ENCODE assay signal across 17 mouse cellular contexts in the genomic region with DNA sequence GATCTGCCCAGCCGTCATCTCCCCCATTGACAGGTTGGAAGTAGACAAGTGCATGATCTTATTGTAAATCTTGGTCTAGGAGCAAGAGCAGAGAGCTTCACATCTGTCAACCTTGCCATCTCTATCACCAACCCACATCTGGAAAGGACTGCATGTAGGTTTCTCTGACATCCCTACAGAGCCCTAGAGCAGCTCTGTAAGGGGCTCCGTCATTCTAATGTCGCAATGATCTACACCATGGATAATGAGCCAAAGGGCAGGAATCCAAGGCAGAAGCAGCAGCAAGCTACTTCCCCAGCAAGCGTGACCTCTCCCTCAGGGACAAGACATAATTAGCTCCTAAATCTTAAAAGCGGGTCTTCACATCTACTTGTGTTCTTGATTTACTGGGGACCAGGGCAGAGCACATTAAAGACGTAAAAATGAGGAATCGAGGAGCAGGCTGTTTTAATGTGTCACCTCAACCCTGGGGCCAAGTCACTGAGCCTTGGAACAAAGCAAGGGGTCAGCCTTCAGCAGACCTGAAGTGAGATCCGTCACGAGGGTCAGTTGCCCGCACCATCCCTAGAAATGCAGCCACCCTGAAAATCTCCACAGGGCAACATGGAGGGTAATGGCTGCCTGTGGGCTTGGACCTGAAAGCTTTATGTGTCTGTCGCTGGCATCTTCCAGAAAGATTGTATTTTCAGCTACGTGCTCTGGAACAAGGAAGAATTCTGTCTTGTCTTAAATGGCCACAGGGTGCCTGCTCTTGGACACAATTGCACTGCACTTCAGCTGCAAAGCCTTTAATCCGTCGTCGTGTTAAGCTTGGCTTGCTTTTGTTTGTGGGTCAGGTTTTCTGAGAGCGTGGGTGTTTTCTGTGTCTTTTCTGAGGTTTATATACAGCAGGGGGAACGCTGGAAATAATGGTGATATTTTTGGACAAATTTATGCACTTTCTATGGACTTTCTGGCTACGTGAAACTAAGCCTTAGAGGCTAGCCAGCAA. TPM values are rescaled to one million over a fixed set of nuclear protein-coding genes. Genes with fewer than 3 reads are reported as not detected.
A peak's percentile ranks its signal among the peaks of the same experiment; 100 is the strongest.
DNase-seq lines count a peak whose midpoint lies in the region; ATAC-seq and TF ChIP-seq lines count a peak whose summit lies in the region.
"Had no signal": no experiment of that assay in that cellular context is flagged by ENCODE, and none has a peak within 500 bp of the region (broad histone marks: within the 10 kb centered on the region; RNA-seq: fewer than 3 reads in every experiment).

No protein-coding gene starts in this region.

- no peak for DNase-seq in hindbrain, embryonic 11.5 days (ENCODE audit: low spot score)
- DNase-seq in retina, postnatal 1 day, result peak; percentile 53
- DNase-seq in retina, embryonic 14.5 days (ENCODE audit: low spot score), result no peak
- no peak for DNase-seq in layer of hippocampus, adult 11-12 months (ENCODE audit: low spot score)
- DNase-seq: cerebellum, adult 9-10 months; gastrocnemius, postnatal 36 days; liver, postnatal 0 days; lung, postnatal 4 days; right cerebral cortex, postnatal 25 days; thymus, postnatal 4 days had no signal

- 40% methylated on average over 18 of the region's 18 CpGs for WGBS in hindbrain, embryonic 13.5 days
- WGBS in hindbrain, embryonic 11.5 days, result 50% methylated on average over 18 of the region's 18 CpGs
- WGBS in midbrain, embryonic 12.5 days, result 24% methylated on average over 18 of the region's 18 CpGs
- WGBS in intestine, postnatal 0 days, result 76% methylated on average over 18 of the region's 18 CpGs
- WGBS in heart, embryonic 12.5 days, result 79% methylated on average over 18 of the region's 18 CpGs

- H3K9me3 ChIP-seq in hindbrain, embryonic 13.5 days, result no peaks in the 10 kb centered on the region
- H3K9me3 ChIP-seq in hindbrain, embryonic 11.5 days (ENCODE audit: control insufficient read depth, low read length), result no peaks in the 10 kb centered on the region
- no peaks in the 10 kb centered on the region for H3K9me3 ChIP-seq in midbrain, embryonic 12.5 days
- no peaks in the 10 kb centered on the region for H3K9me3 ChIP-seq in intestine, postnatal 0 days (ENCODE audit: control insufficient read depth)
- no peaks in the 10 kb centered on the region for H3K9me3 ChIP-seq in heart, embryonic 12.5 days (replicated peaks)
- H3K9me3 ChIP-seq: embryonic facial prominence, embryonic 13.5 days; intestine, embryonic 15.5 days; limb, embryonic 13.5 days had no signal

- H3K4me3 ChIP-seq in hindbrain, embryonic 13.5 days, result no peak overlapping the region
- no peak overlapping the region for H3K4me3 ChIP-seq in hindbrain, embryonic 11.5 days (ENCODE audit: low read depth, low read length)
- H3K4me3 ChIP-seq in midbrain, embryonic 12.5 days, result no peak overlapping the region
- H3K4me3 ChIP-seq in intestine, postnatal 0 days (ENCODE audit: low read depth, low read length), result no peak overlapping the region
- H3K4me3 ChIP-seq in heart, embryonic 12.5 days, result no peak overlapping the region
- H3K4me3 ChIP-seq: embryonic facial prominence, embryonic 13.5 days; intestine, embryonic 15.5 days; limb, embryonic 13.5 days had no signal

- ATAC-seq in hindbrain, embryonic 13.5 days (ENCODE audit: low FRiP score), result no peak
- no peak for ATAC-seq in hindbrain, embryonic 11.5 days (ENCODE audit: low FRiP score)
- ATAC-seq in midbrain, embryonic 12.5 days (ENCODE audit: low FRiP score, low read depth), result no peak
- ATAC-seq in intestine, postnatal 0 days, result no peak
- no peak for ATAC-seq in heart, embryonic 12.5 days (ENCODE audit: insufficient number of reproducible peaks, low FRiP score)
- ATAC-seq: intestine, embryonic 15.5 days; liver, postnatal 0 days had no signal

- no peak for TF ChIP-seq CTCF in intestine, postnatal 0 days (IDR thresholded peaks at IDR 0.05; ENCODE audit: low read depth)

- H3K4me2 ChIP-seq in hindbrain, embryonic 13.5 days, result no peak overlapping the region
- no peak overlapping the region for H3K4me2 ChIP-seq in hindbrain, embryonic 11.5 days (replicated peaks; ENCODE audit: low read depth, low read length)
- H3K4me2 ChIP-seq in midbrain, embryonic 12.5 days (replicated peaks), result peak overlapping the region; percentile 2; the same call in 1 of the 2 replicates
- H3K4me2 ChIP-seq in intestine, postnatal 0 days (replicated peaks; ENCODE audit: low read depth), result no peak overlapping the region
- no peak overlapping the region for H3K4me2 ChIP-seq in heart, embryonic 12.5 days
- H3K4me2 ChIP-seq: embryonic facial prominence, embryonic 13.5 days; intestine, embryonic 15.5 days; limb, embryonic 13.5 days had no signal

- H3K27ac ChIP-seq in hindbrain, embryonic 13.5 days, result peak overlapping the region; percentile 19
- no peak overlapping the region for H3K27ac ChIP-seq in hindbrain, embryonic 11.5 days (ENCODE audit: low read depth, low read length)
- no peak overlapping the region for H3K27ac ChIP-seq in midbrain, embryonic 12.5 days (replicated peaks)
- no peak overlapping the region for H3K27ac ChIP-seq in intestine, postnatal 0 days (ENCODE audit: low read depth, low read length)
- H3K27ac ChIP-seq in heart, embryonic 12.5 days (ENCODE audit: poor library complexity, severe bottlenecking), result no peak overlapping the region
- H3K27ac ChIP-seq: embryonic facial prominence, embryonic 13.5 days; intestine, embryonic 15.5 days; limb, embryonic 13.5 days had no signal

- no peaks in the 10 kb centered on the region for H3K36me3 ChIP-seq in hindbrain, embryonic 13.5 days
- no peaks in the 10 kb centered on the region for H3K36me3 ChIP-seq in hindbrain, embryonic 11.5 days (ENCODE audit: control insufficient read depth, insufficient read depth, low read length)
- H3K36me3 ChIP-seq in midbrain, embryonic 12.5 days, result no peaks in the 10 kb centered on the region
- no peaks in the 10 kb centered on the region for H3K36me3 ChIP-seq in intestine, postnatal 0 days (ENCODE audit: control insufficient read depth, insufficient read depth)
- H3K36me3 ChIP-seq in heart, embryonic 12.5 days, result no peaks in the 10 kb centered on the region
- H3K36me3 ChIP-seq: embryonic facial prominence, embryonic 13.5 days; intestine, embryonic 15.5 days; limb, embryonic 13.5 days had no signal

- peaks cover 38% of the 10 kb centered on the region for H3K4me1 ChIP-seq in hindbrain, embryonic 13.5 days (replicated peaks)
- H3K4me1 ChIP-seq in hindbrain, embryonic 11.5 days (replicated peaks; ENCODE audit: control insufficient read depth, insufficient read depth, low read length), result no peaks in the 10 kb centered on the region; the same call in 1 of the 2 replicates
- H3K4me1 ChIP-seq in midbrain, embryonic 12.5 days, result peaks cover 22% of the 10 kb centered on the region
- no peaks in the 10 kb centered on the region for H3K4me1 ChIP-seq in intestine, postnatal 0 days (replicated peaks; ENCODE audit: control insufficient read depth, insufficient read depth, low read length)
- H3K4me1 ChIP-seq in heart, embryonic 12.5 days (replicated peaks), result no peaks in the 10 kb centered on the region
- H3K4me1 ChIP-seq: embryonic facial prominence, embryonic 13.5 days; intestine, embryonic 15.5 days; limb, embryonic 13.5 days had no signal

- 0 out of 2 replicates have a peak, but pooled peaks cover 5% of the 10 kb centered on the region for H3K27me3 ChIP-seq in hindbrain, embryonic 13.5 days
- H3K27me3 ChIP-seq in hindbrain, embryonic 11.5 days (ENCODE audit: control insufficient read depth, insufficient read depth, low read length), result no peaks in the 10 kb centered on the region
- H3K27me3 ChIP-seq in midbrain, embryonic 12.5 days, result peaks cover 16% of the 10 kb centered on the region
- no peaks in the 10 kb centered on the region for H3K27me3 ChIP-seq in intestine, postnatal 0 days (replicated peaks; ENCODE audit: control insufficient read depth, insufficient read depth, low read length)
- peaks cover 5% of the 10 kb centered on the region for H3K27me3 ChIP-seq in heart, embryonic 12.5 days (replicated peaks)
- H3K27me3 ChIP-seq: embryonic facial prominence, embryonic 13.5 days; intestine, embryonic 15.5 days had no signal

- no peak overlapping the region for H3K9ac ChIP-seq in hindbrain, embryonic 13.5 days
- H3K9ac ChIP-seq in hindbrain, embryonic 11.5 days (ENCODE audit: low read depth, low read length), result no peak overlapping the region
- H3K9ac ChIP-seq in midbrain, embryonic 12.5 days (replicated peaks), result no peak overlapping the region
- H3K9ac ChIP-seq in intestine, postnatal 0 days (ENCODE audit: low read depth, low read length), result no peak overlapping the region
- no peak overlapping the region for H3K9ac ChIP-seq in heart, embryonic 12.5 days
- H3K9ac ChIP-seq: embryonic facial prominence, embryonic 13.5 days; intestine, embryonic 15.5 days; limb, embryonic 13.5 days; liver, postnatal 0 days had no signal

RNA-seq across cellular contexts. Expression of a gene that starts 25.0 kb away (rescaled TPM):
- polyA plus RNA-seq in hindbrain, embryonic 13.5 days (2015; fragmentation: Nextera tagmentation; extraction: Ambion mirVana), result 6.2 and 7.1 TPM in 2 replicates
- polyA plus RNA-seq in hindbrain, embryonic 11.5 days (2014; fragmentation: Nextera tagmentation; extraction: Ambion mirVana), result 1.4 and 1.8 TPM in 2 replicates
- 1.5 and 1.7 TPM in 2 replicates for polyA plus RNA-seq in midbrain, embryonic 12.5 days (2016; fragmentation: Nextera tagmentation; extraction: Ambion mirVana)
- 0.95 and 1.8 TPM in 2 replicates for polyA plus RNA-seq in intestine, postnatal 0 days (2015; fragmentation: Nextera tagmentation; extraction: Ambion mirVana)
- polyA plus RNA-seq in heart, embryonic 12.5 days (2016; fragmentation: Nextera tagmentation; extraction: Ambion mirVana), result 6.2 and 7.0 TPM in 2 replicates

RNA-seq across cellular contexts. Expression of a gene that starts 54.2 kb away (rescaled TPM):
- polyA plus RNA-seq in hindbrain, embryonic 13.5 days (2015; fragmentation: Nextera tagmentation; extraction: Ambion mirVana), result 0.88 and 1.6 TPM in 2 replicates
- polyA plus RNA-seq in hindbrain, embryonic 11.5 days (2014; fragmentation: Nextera tagmentation; extraction: Ambion mirVana), result 0.25 and 0.49 TPM in 2 replicates
- 0.41 and 0.54 TPM in 2 replicates for polyA plus RNA-seq in midbrain, embryonic 12.5 days (2016; fragmentation: Nextera tagmentation; extraction: Ambion mirVana)
- polyA plus RNA-seq in intestine, postnatal 0 days (2015; fragmentation: Nextera tagmentation; extraction: Ambion mirVana), result 0.21 and 0.24 TPM in 2 replicates
- 6.3 and 7.6 TPM in 2 replicates for polyA plus RNA-seq in heart, embryonic 12.5 days (2016; fragmentation: Nextera tagmentation; extraction: Ambion mirVana)
- polyA plus RNA-seq: liver, postnatal 0 days had no signal
